Mouse (Mus musculus): ENCODE measurements around the gene Chml.

The Chml gene

DNA sequence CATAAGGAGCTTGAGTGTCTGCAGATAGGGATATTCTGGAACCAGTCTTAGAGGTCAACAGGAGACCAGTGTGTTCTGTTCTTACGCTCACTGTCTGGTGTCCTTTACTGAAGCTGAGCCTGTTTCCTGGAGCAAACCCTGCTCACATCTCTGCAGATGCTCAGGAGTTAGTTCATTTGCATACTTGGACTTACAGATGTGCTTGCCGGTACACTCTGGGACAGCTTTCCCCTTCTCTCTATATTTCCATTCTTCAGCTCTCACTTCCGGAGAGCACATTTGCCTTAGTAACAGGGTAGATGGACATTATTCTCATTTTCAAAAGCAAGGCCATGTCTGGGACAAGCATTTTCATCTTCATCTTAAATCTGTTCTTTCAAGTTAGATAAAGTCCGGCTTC is 44.1 kb downstream of the Chml start:
- DNase-seq (ENCODE audit: extremely low spot score), result no peak

DNA sequence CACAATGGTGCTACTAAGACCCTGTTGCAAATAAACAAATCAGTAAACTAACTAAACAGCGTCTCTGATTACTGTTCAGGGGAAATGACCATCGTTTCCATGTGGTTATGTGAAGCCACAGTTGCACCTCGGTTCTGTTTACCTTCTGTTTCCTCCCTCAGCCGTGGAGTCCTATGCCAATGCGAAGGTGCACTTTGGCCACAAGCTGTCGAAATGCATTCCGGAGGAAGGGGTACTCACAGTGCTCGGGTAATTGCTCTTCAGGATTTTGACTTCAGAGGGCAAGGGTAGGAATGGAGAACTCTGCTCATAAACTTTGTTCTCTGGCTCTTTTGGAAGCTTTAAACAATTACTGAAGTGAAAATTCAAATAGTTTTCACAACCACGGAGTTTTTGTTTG is 45.7 kb downstream of the Chml start:
- no peak for DNase-seq (ENCODE audit: extremely low spot score)

GRCm38 (mm10) chr1:175643496-175644265 is 49.0 kb downstream of the Chml start:
- no peak for DNase-seq (ENCODE audit: extremely low spot score)

DNA sequence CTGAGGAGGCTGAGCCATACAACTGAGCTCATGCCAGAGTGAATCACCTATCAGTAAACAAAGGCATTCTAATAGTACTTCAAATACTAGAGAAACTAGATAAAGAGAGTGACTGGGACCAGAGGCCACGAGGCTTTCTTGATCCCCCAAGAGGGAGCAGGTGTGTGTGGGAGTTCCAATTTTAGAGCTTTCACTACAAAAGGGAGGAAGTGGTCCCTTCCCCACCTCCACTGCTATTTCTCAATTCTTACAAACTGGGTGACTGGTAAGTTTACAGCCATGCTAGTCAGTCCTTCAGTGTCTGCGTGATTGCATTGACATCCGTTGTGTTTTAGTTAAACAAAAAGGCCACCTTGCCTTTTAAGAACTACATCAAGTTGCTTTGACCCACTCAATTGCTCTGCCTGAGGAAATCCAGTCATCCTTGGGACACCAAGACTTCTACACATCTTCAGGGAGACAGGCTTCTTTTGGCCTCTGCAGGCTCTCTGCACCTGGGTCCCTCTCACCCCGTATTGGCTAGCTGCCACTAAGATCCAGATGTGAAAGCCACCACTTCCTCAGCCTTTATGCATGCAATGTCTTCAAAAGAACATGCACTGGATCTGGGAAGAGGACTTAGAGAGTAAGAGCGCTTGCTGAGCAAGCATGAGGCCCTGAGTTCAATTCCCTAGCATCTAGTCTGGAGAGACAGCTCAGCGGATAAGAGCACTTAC is 52.1 kb downstream of the Chml start:
- no peak for DNase-seq (ENCODE audit: extremely low spot score)

DNA sequence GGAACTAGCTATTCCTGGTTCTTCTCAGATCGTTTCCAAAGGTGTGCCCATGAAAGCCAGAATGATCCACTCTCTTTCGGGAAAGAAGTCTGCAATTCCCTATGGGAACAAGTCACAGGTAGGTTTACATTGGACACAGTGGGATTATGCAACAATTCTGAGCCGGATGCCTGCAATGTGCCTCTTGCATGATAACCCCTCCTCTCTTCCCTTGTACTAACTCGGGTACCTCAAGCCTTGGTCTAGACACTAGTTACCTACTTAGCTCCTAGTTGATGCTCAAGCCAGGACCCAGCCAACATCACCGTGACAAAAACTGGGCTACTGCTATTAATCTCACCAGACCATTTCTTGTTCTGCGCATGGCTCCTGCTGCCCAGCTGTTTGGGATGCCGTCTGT is 53.6 kb downstream of the Chml start:
- no peak for DNase-seq (ENCODE audit: extremely low spot score)

- no peak for DNase-seq (ENCODE audit: extremely low spot score)
These were observed 55.0 kb downstream of the Chml start for GRCm38 (mm10) chr1:175637677-175638076.

DNA sequence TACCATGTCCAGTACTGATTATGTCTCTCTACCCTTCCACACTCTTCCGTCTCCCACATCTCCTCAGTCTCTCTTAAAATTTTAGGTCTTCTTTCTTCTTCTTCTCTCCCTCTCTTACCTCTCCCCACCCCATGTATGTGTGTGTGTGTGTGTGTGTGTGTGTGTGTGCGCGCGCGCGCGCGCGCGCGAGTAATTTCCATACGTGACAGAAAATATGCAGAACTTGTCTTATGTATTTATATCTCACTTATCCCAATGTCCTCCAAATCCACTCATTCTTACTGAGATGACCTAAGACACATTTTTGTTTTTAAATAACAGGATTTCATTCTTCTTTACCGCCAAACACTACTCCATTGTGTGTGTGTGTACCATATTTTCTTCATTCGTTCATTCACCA is 60.2 kb downstream of the Chml start:
- no peak for DNase-seq (ENCODE audit: extremely low spot score)

All from embryo, embryonic 9.5 days (tissue).